Mouse (Mus musculus) frontal cortex, adult 2 months (tissue): ENCODE measurements around the gene Pkd1. TPM values are rescaled to one million over a fixed set of nuclear protein-coding genes. Genes with fewer than 3 reads are reported as not detected.

ENCODE experiments used
- DNase-seq, 2 experiments: peaks; one replicate each; pipeline ENCODE4 v3.0.0; 2022; ENCODE audit warnings: low spot score in 1 of 2; ENCODE audit errors: extremely low spot score in 1 of 2
- polyA plus RNA-seq: library from polyadenylated mRNA; depleted of rRNA; stranded (reverse); fragments of >200 nt; gene quantifications from 2 replicates; pipeline ENCODE4 v1.2.3, GENCODE M21; 2012; rRNA removed

The Pkd1 gene
- polyA plus RNA-seq = 85.1 and 85.3 TPM in 2 replicates

DNA sequence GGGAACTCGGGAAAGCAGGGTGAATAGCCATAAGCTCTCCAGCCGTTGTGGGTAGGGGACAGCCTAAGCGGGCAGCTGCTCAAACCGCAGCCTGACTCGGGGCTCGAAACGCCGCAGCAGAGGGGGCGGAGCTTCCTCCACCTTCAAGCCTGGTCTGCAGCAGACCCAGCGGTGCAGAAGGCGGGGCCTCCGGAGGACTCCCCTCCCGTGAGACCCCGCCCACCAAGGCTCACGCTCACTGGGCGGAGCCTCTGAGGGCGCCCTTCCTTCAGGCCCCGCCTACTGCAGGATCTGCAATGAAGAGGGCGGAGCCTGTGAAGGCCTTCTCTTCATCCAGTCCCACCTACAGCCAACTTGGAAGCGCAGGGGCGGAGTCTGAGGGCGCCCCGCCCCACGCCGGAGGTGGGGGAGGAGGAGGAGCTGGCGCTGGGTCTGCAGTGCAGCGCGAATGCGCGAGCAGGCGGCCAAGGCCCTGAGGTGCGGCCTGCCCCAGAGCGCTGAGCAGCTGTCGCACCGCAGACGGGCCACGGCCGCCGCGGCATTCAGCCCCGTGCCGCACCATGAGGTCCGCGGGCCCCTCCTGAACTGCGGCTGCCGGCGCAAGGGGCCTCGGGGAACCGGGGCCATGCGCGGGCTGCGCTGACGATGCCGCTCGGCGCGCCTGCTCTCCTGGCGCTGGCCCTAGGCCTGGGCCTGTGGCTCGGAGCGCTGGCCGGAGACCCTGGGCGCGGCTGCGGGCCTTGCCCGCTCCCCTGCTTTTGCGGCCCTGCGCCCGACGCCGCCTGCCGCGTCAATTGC, at the start of gene Pkd1:
Gene Pkd1, plus strand, starts transcription at position 217 of the 798 bp plus-strand sequence.
- DNase-seq = peak; percentile 98

DNA sequence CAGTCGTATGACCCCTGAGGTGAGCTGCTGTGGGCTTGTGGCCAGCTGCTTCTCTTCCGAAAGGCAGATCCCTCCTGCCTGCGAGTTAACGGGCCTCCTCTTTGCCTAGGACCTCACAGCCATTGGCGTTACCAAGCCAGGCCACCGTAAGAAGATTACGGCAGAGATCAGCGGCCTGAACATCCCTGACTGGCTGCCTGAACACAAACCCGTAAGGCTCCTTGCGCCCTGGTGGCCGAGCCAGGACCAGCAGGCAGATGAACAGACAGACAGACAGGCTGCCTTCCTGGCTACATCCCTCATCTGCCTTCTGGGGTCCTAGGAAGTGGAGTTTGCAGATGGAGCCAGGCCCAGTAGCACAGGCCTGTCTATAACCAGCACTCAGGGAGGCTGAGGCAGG, 47.4 kb upstream of the Pkd1 start:
- DNase-seq = no peak

DNA sequence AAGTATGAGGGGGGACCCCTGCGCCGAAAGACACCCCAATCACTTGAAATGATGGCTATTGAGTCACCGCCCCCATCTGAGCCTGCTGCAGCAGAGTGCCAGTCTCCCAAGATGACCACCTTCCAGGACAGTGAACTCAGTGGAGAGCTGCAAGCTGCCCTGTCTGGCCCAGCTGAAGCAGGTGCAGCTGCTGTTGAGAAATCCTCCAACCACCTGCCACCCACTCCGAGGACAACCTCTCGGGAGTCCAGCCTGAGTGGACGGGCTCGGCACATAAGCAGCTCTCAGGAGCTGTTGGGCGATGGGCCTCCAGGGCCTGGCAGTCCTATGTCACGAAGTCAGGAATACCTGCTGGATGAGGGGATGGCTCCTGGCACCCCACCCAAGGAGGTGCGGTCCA, 45.5 kb upstream of the Pkd1 start:
- DNase-seq = no peak

DNA sequence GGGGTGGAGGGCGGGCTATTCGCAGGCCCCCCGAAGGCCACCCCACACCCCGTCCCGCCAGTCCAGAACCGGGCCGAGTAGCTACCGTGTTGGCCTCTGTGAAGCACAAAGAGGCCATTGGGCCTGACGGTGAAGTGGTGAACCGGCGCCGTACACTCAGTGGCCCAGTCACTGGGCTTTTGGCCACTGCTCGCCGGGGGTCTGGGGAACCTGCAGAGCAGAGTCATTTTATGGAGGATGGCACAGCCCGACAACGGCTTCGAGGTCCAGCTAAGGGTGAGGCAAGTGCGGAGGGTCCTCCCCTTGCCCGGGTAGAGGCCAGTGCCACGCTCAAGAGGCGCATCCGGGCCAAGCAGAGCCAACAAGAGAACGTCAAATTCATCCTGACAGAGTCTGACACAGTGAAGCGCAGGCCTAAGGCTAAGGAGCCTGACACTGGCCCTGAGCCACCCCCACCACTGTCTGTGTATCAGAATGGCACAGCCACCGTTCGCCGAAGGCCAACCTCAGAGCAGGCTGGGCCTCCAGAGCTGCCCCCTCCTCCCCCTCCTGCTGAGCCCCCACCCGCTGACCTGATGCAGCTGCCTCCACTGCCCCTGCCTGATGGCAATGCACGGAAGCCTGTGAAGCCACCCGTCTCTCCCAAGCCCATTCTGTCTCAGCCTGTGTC, 44.2 kb upstream of the Pkd1 start:
- DNase-seq = no peak

DNA sequence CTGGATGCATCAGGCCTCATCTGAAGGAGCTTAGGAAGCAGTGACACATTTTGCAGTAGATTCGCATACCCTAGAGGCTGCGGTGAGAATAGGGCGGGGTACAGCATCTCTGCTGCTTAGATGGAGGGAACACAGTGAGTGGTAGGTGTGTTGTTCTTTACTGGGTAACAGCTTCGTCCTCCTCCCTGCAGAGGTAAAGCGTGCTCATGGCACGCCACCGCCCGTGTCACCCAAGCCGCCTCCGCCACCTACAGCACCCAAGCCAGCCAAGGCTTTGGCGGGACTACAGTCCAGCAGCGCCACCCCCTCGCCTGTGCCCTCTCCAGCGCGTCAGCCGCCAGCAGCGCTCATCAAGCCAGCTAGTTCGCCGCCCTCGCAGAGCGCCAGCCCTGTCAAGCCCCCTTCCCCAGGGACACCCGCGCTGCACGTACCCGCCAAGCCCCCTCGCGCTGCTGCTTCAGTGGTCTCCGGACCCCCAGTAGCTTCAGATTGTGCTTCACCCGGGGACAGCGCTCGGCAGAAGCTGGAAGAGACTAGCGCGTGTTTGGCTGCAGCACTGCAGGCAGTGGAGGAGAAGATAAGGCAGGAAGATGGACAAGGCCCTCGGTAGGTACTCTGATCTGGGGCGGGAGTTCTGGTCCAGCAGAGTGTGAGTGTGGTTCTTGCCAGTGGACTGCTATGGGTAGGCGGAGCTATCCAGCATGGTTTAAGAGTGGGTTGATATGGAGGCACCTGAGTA, 43.1 kb upstream of the Pkd1 start:
- peak in 1 of 2 experiments; percentile 73 for DNase-seq

DNA sequence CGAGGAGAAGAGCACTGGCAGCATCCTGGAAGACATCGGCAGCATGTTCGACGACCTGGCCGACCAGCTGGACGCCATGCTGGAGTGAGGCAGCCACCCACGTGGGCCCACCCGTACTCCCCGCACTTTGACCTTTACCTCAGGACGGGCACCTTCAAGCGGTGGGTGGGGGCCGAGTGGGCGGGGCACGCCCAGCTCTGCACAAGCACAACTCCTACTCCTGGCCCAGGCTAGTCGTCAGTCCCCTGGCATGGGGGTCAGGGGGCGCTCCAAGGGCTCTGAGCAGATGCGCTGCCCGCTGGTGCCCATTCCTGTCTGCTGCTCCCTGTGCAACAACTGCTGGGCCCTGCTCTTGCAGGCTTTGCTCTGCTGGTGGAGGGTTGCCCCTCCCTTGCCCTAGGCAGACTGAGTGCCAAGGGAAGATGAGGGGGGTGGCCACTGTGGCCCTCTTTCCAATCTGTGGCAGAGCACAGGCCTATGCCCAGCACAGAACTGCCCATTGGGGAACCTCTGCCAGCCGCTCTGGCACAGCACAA, 42.4 kb upstream of the Pkd1 start:
- DNase-seq = no peak

DNA sequence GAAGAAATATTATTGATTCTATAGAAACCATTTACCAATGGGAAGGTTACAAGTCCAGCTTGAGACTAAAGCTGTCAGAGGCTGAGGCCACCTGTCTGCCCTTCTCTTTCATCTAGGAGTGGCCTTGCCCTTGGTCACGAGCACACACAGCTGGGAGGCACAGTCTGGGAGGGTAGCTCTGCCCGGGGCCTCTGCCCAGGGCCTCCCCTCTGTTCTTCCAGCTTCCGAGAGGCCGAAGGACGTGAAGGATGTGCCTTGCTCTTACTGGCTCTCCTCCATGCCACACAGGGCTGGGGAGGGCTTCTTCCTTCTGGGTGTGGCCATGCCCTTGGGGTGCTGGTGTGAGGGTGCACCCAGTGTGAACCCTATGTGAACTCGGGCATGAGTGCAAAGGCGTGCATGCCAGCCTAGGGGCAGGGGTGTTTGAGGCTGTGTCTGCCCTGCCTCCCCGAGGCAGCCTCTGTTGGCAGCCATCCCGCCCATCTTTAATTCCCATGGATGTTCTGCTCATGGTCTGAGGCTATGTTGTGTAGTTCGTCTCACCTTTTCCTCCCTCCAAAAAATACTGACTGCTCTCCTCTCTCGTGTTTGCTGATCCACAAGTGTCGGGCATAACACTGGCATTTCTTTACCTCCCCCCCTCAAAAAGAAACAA, 41.7 kb upstream of the Pkd1 start:
- DNase-seq = no peak

DNA sequence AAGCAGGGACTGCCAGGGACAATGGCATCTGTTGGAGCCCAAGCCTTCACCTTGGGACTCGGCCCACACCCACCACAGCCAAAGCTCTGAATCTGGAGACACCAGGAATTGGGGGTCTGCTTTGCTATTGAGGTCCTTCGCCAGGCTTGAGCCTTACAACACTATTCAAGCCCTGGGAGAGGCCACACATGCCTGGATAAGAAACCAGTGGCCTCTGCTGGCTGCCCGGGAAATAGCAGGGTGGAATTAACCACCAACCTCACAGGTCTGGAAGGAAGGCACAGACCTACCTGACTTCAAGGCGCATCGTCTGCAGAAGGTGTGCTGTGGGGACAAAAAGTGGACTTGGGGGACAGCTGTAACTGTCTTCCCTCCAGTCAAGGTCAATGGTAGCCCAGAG, 36.0 kb upstream of the Pkd1 start:
- peak in 1 of 2 experiments; percentile 86 for DNase-seq

DNA sequence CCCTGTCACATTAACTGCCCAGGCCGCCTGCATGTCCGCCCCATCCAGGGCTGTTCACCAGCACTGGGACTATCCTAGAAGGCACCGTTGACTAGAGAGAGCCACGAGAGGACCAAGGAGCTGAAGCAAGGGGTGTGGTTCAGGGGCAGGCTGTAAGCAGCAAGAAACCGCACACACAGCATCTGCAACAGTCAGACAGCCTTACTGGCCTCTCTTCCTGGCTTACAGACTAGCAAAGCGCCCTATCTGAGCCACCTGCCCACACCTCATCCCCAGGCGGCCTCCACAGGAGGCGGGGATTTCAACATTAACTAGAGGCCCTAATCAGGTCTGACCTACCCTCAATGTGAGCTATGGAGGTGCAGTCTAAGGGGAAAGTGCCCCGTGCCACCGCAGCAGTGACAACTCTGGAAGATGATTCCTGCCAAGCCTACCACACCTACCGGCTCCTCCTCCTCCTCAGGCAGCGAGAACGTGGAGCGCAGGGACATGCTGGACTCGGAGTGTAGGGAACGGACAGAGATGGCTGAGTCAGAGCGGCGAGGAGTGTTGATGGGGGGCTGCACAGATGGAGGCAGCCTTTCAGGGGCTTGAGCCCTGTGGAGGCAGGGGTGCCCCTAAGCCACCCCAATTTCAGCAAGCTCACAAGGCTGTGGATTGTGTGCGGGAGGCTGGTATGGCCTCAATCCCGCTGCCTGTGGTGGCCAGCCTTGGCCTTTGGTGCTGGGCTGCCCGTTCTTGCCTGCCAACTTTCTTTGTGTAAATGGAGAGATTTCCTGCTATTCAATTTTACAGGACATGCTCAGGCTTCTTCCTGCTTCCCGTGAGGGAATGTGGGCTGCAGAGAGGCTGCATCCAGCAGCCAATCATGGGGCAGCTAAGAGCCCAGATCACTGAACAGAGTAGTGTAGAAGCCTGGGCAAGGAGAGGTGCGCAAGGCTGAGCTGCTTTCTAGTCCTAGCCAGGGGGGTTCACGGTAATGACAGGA, 35.1 kb upstream of the Pkd1 start:
- no peak for DNase-seq

DNA sequence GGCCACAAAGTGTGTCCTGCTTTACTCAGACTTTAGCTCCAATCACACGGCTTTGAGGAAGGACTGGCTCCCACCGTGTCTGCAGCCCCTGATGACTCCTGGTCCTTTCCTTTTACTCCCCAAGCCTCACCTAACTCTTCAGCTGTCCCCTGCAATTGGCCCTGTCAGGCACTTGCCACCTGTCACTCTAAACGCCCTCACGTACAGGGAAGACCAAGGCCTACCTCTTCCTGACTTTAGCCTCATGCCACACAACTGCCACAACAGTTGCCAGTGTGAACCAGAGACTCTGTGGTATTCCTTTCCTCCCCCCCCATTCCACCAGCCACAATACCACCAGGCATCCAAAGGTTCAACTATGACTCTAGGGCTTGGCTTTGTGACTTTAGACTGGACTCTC, 29.2 kb upstream of the Pkd1 start:
- no peak for DNase-seq

DNA sequence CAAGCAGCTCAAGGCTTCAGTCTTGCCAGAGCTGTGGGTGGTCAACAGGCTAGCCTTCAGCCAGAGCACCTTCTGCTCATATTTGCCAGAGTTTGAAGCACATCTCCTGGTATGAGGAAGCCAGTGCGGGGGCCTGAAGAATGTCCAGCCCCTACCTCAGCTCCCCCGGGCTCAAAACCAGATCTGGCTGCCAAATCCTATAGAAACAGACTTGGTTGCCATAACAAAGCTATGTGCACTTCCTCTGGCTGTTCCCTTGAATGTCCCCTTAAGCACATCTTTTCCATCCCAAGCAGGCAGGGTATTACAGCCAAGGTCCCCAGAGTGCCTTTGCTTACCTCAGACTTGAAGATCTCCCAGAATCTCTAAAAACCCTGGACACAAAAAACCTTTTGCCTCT, 24.9 kb upstream of the Pkd1 start:
- no peak for DNase-seq

DNA sequence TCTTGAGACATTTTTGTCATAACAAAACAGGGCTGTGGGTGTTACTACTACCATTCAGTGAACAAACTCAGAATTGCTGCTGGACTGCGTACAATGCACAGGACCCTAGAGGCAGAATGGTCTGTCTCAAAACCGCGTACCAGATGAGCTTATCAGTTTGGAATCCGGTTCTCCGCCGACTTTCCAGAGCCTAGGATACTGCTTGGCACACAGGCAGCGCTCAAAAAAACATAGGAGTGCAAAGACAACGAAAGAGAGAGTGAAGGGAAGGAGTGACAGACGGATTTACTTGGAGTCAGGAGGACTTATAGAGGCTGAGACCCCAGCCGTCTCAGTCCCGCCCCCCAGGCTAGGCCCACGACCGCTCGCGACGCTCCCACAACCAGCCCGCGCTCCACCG, 22.3 kb upstream of the Pkd1 start:
- no peak for DNase-seq

DNA sequence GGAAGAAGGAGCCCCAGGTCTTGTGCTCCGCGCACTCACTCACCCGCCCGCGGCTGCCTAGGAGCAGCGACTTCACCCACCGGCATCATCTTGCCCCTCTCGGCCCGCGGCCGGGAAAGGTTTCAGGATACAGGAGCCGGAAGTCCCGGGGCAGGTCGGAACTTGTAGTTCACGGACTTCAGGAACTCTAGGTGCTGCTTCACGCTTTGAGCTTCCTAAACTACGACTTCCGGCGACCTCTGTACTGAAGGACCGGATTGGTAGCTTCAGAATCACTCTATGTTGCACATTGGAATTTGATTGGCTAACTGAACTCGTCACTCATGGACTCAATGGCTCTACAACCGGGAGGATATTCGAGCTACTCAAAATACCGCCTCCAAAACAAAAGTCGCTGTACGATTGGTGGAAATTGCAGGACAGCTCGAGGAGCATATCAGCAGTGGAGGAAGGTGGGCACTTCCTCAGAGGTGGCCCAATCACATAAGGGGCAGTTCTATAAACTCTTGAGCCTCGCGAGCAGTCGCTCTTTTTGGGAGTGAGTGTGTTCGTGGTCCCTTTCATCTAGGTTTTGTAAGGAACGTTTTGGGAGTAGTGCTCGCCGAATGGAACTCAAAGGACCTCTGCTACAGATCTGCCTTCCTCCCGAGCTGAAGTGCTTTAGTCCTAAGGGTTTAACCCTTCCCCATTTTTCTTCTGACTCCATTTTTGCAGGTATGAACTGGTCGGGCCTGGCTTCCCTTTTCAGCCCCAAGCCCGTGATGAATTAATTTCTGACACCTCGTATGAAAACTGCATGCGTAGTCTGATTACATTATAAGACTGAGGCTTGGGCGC, 21.7 kb upstream of the Pkd1 start, which contains the start of gene Traf7:
Gene Traf7, minus strand, starts transcription at position 216 of the 837 bp plus-strand sequence.
- DNase-seq = peak; percentile 97 to 99

DNA sequence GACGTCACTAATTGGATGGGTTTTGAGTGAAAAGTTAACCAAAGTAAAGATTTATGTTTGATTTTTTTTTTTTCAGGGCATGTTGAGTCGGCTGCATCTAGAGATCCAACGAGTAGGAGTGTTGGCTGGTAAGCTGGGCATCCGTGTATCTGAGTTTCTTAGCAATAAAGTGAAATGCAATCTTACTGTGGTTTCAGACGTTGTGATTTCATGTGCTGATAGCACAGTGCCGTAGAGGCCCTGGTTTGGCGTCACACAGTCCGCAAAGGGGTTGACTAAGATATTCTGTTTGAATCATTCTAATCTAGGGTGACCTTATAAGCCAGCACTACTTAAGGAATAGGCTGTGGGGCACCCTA, 21.1 kb upstream of the Pkd1 start:
- no peak for DNase-seq

DNA sequence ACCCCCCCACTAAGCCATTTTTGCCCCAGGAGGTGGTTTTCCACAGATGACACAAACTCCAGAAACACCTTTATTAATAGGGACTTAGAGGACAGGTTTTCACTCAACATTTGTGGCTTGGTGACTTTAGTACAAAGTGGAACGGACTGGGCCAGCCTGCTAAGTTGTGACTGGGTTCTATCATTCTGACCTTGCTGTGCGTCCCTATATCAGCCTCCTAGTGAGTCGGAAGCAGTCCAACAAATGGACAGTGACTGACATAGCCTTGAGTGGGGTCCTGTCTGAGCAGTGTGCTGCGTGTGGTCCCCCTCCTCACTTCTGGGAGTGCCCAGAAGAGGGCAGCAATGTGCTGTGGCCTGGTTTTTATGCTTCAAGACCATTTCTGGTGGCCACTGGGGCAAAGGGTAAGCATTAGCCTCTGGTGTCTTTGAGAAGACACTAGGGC, 20.6 kb upstream of the Pkd1 start:
- DNase-seq = peak in 1 of 2 experiments; percentile 72

DNA sequence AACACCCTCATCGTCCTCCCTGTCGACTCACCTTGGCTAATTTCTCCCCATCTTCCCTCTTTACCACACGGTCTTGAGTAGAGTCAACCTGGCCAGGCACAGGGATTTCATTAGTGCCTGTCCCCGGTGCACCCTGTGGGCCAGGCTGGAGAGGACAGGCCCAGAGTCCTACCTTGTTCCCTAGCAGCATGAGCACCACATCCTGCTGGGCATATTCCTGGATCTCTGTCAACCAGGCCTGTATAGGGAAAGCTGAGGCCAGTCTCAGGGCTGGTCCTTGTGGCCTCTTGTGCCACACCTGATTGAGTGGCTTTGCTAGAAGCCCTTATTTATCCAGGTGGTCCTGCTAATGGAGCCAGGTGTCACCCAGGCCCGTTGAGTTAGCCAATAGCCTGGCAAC, 19.8 kb upstream of the Pkd1 start:
- no peak for DNase-seq

DNA sequence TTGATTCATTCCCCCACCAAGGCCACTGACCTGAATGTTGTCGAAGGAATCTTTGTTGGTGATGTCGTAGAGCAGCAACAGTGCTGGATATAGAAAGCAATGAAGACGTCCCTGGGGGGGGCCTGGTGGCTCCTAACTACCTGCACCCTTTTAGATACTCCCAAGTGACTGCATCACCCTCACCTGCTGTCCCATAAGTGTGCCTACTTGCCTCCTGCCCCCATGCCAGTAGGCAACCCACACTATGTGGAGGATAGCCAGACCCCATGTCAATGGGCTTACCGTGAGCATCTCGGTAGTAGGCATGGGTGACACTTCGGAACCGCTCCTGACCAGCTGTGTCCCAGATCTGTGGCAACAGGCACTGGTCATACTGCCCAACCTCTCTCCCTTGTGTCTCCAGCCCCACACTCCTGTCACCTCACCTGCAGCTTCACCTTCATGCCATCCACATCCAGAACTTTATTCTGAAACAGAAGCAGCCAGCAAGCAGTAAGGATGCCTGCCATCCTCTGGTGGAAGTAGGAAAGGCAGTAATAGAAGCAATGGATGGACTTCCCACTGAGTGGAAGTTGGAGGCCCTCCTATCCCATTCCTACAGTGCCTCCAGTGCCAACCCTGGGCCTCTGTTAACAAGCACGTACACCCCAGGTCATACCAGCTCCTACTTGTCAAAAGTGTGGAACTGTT, 19.1 kb upstream of the Pkd1 start:
- no peak for DNase-seq

DNA sequence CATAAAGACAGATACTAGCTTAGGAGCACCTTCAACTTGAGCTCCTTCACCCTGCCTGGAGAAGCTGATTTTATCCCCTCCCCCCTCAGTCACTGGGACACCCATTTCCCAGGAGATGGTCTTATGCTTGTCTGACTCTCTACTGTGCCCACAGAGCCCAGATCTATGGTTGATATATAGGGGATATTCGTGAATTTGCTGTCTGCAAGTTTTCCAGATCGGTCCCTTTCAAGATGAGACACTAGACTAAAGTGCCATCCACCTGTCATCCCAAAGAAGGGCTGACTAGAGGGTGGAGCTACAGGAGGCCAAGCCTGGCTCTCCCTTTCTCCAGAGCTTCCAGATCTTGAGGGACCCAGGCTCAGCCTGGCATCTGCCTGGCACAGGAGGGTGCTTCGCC, 18.6 kb upstream of the Pkd1 start:
- no peak for DNase-seq
